Mouse (Mus musculus) bone marrow macrophage, adult 2 months (primary cell): ENCODE measurements around the gene Dnhd1.
"Not testable (repeated sequence)": the region's sequence is repeated elsewhere in the genome, so short reads cannot be mapped to it uniquely, and the experiment has no call there.

Experiments
- CTCF ChIP-seq: IDR thresholded peaks from 2 replicates; pipeline ENCODE4 v1.5.1; 2012; ENCODE audit warnings: low read depth, mild to moderate bottlenecking, low read length, moderate library complexity
- POLR2A ChIP-seq: IDR thresholded peaks from 2 replicates; pipeline ENCODE4 v1.6.1; 2012; ENCODE audit warnings: mild to moderate bottlenecking, low read depth, low read length, borderline replicate concordance

DNA sequence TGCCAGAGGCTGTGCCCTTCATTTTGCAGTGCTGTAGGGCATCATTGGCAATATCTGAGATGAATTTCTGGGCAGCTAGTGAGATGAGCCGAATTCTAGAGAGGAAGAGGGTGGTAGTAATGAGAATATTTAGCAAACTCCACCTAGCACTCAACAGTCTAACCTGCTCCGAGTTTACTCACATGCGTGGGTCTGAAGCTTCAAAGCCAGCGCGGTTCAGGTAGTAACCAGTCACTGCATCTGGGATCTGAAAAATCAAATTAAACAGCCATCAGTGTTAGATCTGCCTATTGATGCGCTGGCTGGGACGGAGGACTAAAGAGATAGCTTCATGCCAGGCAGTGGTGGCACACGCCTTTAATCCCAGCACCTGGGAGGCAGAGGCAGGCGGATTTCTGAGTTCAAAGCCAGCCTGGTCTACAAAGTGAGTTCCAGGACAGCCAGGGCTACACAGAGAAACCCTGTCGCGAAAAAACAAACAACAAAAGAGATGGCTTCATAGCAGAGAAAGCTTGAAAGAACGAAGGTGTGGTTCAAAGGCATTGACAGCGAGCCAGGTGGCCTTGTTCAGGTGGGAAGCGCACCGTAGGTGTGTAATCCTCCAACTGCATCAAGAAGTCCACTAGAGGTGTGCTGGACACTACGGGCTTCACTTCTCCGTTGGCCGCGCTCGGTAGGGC, 92.8 kb downstream of the Dnhd1 start:
- not testable (repeated sequence) for TF ChIP-seq POLR2A, CTCF
